Mouse (Mus musculus) neural tube, embryonic 13.5 days (tissue): ENCODE results near the gene Ccdc58. TPM values are rescaled to one million over a fixed set of nuclear protein-coding genes. Genes with fewer than 3 reads are reported as not detected.
"Not testable (repeated sequence)": the region's sequence is repeated elsewhere in the genome, so short reads cannot be mapped to it uniquely, and the experiment has no call there.

Source experiments
- ATAC-seq: fragments of 200-750 bp; cut with Nextera tagmentation; 2 replicates; pipeline ENCODE4 v1.8.0; 2017; ENCODE audit warnings: low read depth, mild to moderate bottlenecking, moderate TSS enrichment, moderate library complexity
- H3K27ac ChIP-seq: fragments of 300-500 bp; sonication (generic); replicated peaks from 2 replicates; pipeline ENCODE4 v1.5.1; 2015; ENCODE audit warnings: moderate library complexity, mild to moderate bottlenecking, inconsistent platforms
- H3K27me3 ChIP-seq: fragments of 300-500 bp; sonication (generic); 2 replicates; pipeline ENCODE4 v1.6.1; 2015; ENCODE audit warnings: mild to moderate bottlenecking, inconsistent platforms
- H3K36me3 ChIP-seq: fragments of 300-500 bp; sonication (generic); 2 replicates; pipeline ENCODE4 v1.6.1; 2015; ENCODE audit warnings: mild to moderate bottlenecking, inconsistent platforms
- H3K4me1 ChIP-seq: fragments of 300-500 bp; sonication (generic); replicated peaks from 2 replicates; pipeline ENCODE4 v1.6.1; 2015; ENCODE audit warnings: inconsistent platforms
- H3K4me2 ChIP-seq: fragments of 300-500 bp; sonication (generic); 2 replicates; pipeline ENCODE4 v1.6.1; 2015; ENCODE audit warnings: inconsistent platforms, mild to moderate bottlenecking, moderate library complexity
- H3K4me3 ChIP-seq: fragments of 300-500 bp; sonication (generic); 2 replicates; pipeline ENCODE4 v1.5.1; 2015; ENCODE audit warnings: mild to moderate bottlenecking, inconsistent platforms
- H3K9ac ChIP-seq: fragments of 300-500 bp; sonication (generic); 2 replicates; pipeline ENCODE4 v1.6.1; 2015; ENCODE audit warnings: moderate library complexity, mild to moderate bottlenecking, inconsistent platforms
- H3K9me3 ChIP-seq: fragments of 300-500 bp; sonication (generic); 2 replicates; pipeline ENCODE4 v1.6.1; 2016; ENCODE audit warnings: inconsistent platforms
- whole genome bisulfite sequencing: fragments of 180-500 bp; shearing (Covaris S2); methylation state at CpG from one replicate; pipeline ENCODE4 v1.1.7; 2015; 5-methylcytosine and 5-hydroxymethylcytosine counted together
- polyA plus RNA-seq: library from polyadenylated mRNA; unstranded; fragments of >200 nt; fragmentation: Nextera tagmentation; extraction: Ambion mirVana; gene quantifications from 2 replicates; pipeline ENCODE4 v1.2.1, GENCODE M21; 2015

Ccdc58 gene
- 41.7 and 46.5 TPM in 2 replicates for polyA plus RNA-seq

DNA sequence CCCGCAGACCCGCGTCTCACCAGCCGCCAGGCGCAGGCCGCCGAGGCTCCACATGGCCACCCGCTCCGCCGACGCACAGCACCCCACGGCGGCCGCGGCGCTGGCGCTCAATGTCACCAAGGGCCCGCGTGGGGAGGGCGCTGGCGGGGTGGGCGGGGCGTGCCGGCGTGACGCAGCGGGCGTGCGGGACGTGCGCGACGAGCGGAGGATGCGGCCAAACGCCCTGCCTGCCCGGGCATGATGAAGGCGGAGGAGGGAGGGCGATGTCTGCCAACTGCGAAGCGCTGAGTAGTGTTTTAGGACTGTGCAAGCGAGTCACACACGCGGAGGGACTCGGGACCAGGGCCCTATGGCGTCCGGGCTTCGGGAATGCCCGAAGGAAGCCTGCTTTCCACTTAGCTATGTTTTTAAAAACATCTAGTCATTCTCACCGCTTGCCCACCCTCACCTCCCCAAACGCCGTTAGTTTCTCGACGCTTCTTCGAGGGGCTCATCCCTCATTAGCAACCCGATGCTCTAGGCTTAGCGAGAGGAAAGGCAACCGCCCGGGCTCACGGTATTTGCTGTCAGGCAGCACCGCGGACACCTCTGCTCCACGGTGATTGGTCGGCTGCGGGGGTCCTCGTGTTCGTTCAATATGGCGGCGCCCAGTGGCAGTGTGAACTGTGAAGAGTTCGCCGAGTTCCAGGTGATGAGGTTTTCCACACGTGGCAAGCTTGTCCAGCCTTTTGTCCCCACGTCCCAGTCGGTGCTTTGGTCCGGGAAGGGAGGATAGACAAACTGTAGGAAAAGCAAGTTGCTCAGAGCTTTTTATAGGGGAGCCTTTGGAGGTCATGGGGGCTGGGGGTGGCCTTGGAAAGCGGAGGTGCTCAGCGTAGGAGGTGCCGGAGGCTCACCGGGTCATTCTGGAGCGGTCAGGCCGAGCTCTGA lies at the start of gene Ccdc58, which contains the start of gene Fam162a:
Gene Ccdc58 (plus strand): TSS at position 236 of the 930 bp plus-strand sequence.
Gene Fam162a (minus strand): TSS at position 145 of the 930 bp plus-strand sequence.
- Histone ChIP-seq H3K27ac (peak within 1 kb of the TSS; percentile 99), H3K4me1 (peaks cover 34% of the 10 kb centered on the region), H3K9me3 (no peaks in the 10 kb centered on the region), H3K9ac (peak within 1 kb of the TSS; percentile 92), H3K36me3 (0 out of 2 replicates have a peak, but pooled peaks cover 3% of the 10 kb centered on the region), H3K4me3 (peak within 1 kb of the TSS; percentile 79), H3K27me3 (no peaks in the 10 kb centered on the region), H3K4me2 (peak within 1 kb of the TSS; percentile 86)
- peak; percentile 98 for ATAC-seq
- WGBS, result under 1% methylated on average over 70 of the region's 81 CpGs

DNA sequence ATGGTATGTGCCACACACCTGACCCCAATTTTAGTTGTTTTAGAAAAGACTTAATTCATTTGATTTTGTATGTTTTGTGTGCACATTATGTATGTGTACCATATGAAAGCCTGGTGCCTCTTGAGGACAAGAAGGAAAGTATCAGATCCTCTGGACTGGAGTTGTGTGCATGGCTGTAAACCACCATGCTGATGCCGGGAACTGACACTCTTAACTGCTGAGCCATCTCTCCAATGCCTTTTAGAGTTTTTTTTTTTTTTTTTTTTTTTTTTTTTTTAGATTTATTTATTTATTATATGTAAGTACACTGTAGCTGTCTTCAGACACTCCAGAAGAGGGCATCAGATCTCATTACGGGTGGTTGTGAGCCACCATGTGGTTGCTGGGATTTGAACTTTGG lies 43.4 kb upstream of the Ccdc58 start:
- WGBS, result 76% methylated on average over 2 of the region's 2 CpGs
- ATAC-seq, result not testable (repeated sequence)
- peaks cover 57% of the 10 kb centered on the region for H3K36me3 ChIP-seq

DNA sequence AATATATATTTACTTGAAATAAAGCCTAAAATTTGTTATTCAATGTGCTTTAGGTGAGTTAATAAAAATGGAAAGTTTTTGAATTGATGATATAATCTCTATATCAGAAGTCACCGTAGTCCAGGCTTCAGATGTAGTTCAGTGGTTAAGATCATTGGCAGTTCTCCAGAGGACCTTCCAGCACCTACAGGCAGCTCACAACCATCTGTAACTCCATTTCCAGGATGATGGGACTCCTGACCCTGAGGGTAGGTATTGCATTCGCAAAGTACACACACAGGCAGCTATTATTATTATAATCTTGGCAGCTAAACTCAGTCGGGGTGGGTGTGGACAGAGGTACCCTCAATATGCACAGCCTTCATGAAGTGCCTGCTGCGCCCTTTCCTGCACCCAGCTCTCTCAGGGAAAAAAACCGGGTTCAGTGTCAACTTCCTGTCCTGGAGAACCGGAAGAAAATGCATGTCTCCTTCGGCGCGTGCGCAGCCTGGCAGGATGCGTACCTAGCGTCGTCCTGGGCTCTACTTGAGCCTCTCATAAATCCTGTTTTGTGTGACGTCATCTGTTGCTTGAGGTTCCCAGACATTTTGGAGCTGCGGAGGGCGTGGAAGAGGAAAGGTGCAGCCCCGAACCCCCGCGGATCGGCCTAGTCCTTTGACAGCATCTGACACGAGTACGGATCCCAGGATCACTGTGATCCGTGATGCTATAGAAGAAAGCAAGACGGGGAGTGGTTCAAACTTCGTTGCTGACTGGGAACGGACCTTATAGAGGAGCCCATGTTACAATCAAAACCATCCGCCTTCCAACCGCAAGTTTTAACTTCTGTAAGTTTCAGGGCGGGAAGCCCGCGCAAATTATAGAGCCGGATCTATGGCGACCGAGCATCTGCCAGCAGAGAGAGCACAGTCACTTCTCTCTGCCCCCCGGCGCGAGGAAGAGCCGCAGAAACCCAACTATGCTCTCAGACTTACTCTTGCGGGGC lies 30.6 kb upstream of the Ccdc58 start, which contains the start of gene Wdr5b:
Gene Wdr5b (plus strand): TSS at position 551 of the 985 bp plus-strand sequence.
- peak within 1 kb of the TSS; percentile 75 for H3K4me2 ChIP-seq
- H3K4me1 ChIP-seq, result peaks cover 33% of the 10 kb centered on the region
- peak within 1 kb of the TSS; percentile 81 for H3K27ac ChIP-seq
- peak; percentile 96 for ATAC-seq
- 3% methylated on average over 39 of the region's 39 CpGs for WGBS
- H3K27me3 ChIP-seq, result no peaks in the 10 kb centered on the region
- peak within 1 kb of the TSS; percentile 62 for H3K4me3 ChIP-seq
- H3K9me3 ChIP-seq, result no peaks in the 10 kb centered on the region
- H3K36me3 ChIP-seq, result peaks cover 30% of the 10 kb centered on the region
- peak within 1 kb of the TSS; percentile 76 for H3K9ac ChIP-seq

More for the DNA sequence above, 43.4 kb upstream of the Ccdc58 start:
- H3K4me1 ChIP-seq, H3K9ac ChIP-seq, H3K27me3 ChIP-seq, H3K9me3 ChIP-seq, H3K27ac ChIP-seq, H3K4me2 ChIP-seq, H3K4me3 ChIP-seq: not testable (repeated sequence)

DNA sequence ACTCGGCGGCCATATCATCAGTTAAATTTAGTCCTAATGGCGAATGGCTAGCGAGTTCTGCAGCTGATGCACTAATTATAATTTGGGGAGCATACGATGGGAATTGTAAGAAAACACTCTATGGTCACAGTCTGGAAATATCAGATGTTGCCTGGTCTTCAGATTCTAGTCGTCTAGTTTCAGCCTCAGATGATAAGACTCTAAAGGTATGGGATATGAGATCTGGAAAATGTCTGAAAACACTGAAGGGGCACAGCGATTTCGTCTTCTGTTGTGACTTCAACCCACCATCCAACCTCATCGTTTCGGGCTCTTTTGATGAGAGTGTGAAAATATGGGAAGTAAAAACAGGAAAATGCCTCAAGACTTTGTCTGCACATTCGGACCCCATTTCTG lies 29.9 kb upstream of the Ccdc58 start:
- ATAC-seq, result no peak
- no peaks in the 10 kb centered on the region for H3K27me3 ChIP-seq
- 33% methylated on average over 11 of the region's 11 CpGs for WGBS

DNA sequence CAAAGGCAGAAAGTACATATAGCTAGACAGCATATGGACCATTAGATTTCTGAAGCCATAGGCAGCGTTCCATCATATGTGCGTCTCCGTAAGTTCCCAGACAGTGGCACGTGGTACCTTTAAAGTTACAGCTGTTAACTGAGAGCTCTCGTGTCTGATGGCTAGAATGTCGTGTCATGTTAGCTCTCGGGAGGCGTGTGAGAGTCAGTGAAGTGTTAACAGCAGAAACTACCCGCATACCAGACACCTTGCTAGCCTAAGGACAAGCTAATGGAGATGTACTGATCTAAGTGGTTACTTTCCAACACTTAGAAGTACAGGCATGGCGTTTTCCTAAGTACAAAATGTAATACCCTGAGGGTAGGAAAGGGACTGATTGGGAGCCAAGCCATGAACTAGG lies 28.4 kb upstream of the Ccdc58 start:
- no peak for ATAC-seq
- no peaks in the 10 kb centered on the region for H3K27me3 ChIP-seq
- peaks cover 47% of the 10 kb centered on the region for H3K36me3 ChIP-seq
- no peaks in the 10 kb centered on the region for H3K9me3 ChIP-seq
- no peak overlapping the region for H3K27ac ChIP-seq
- WGBS, result 90% methylated on average over 10 of the region's 10 CpGs
- H3K4me3 ChIP-seq, result no peak overlapping the region
- no peak overlapping the region for H3K9ac ChIP-seq
- H3K4me2 ChIP-seq, result no peak overlapping the region
- H3K4me1 ChIP-seq, result peaks cover 33% of the 10 kb centered on the region

More for the DNA sequence above, 29.9 kb upstream of the Ccdc58 start:
- H3K4me3 ChIP-seq, result peak overlapping the region; percentile 62
- H3K9me3 ChIP-seq, result no peaks in the 10 kb centered on the region
- peaks cover 35% of the 10 kb centered on the region for H3K36me3 ChIP-seq
- H3K4me1 ChIP-seq, result peaks cover 33% of the 10 kb centered on the region
- H3K9ac ChIP-seq, result peak overlapping the region; percentile 76
- H3K27ac ChIP-seq, result peak overlapping the region; percentile 81
- peak overlapping the region; percentile 75 for H3K4me2 ChIP-seq

GRCm38 (mm10) chr16:36043964-36044363 lies 27.5 kb upstream of the Ccdc58 start:
- 88% methylated on average over 4 of the region's 4 CpGs for WGBS

GRCm38 (mm10) chr16:36047538-36047937 lies 23.9 kb upstream of the Ccdc58 start:
- ATAC-seq, result no peak
- H3K4me3 ChIP-seq, result no peak overlapping the region
- peaks cover 16% of the 10 kb centered on the region for H3K4me1 ChIP-seq
- H3K9me3 ChIP-seq, result no peaks in the 10 kb centered on the region
- no peak overlapping the region for H3K4me2 ChIP-seq
- H3K27me3 ChIP-seq, result no peaks in the 10 kb centered on the region
- H3K27ac ChIP-seq, result no peak overlapping the region
- WGBS, result 91% methylated on average over 4 of the region's 4 CpGs
- H3K36me3 ChIP-seq, result peaks cover 90% of the 10 kb centered on the region
- no peak overlapping the region for H3K9ac ChIP-seq

More at GRCm38 (mm10) chr16:36043964-36044363, 27.5 kb upstream of the Ccdc58 start:
- Histone ChIP-seq H3K4me3 (no peak overlapping the region), H3K9me3 (no peaks in the 10 kb centered on the region), H3K9ac (no peak overlapping the region), H3K4me1 (peaks cover 33% of the 10 kb centered on the region), H3K27ac (no peak overlapping the region), H3K27me3 (no peaks in the 10 kb centered on the region), H3K36me3 (peaks cover 56% of the 10 kb centered on the region), H3K4me2 (no peak overlapping the region)
- no peak for ATAC-seq

DNA sequence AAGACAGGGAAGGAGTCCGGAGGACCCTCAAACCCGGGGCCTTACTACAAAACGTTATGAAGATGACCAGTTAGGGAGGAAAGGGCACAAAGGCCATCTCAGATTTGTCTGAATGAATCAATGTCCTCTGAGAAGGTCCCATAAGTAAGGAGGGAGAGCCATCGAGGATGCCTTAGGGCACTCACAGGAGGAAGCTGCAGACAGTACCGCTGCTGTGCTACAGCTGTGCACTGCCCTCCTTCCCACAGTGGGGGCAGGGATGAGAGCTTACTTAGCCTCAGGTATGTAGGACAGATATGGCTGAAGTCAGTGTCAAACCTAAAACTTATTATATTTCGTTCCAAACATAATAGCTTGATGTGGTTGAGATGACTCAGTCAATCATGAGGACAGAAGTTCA lies 20.0 kb upstream of the Ccdc58 start:
- no peak overlapping the region for H3K9ac ChIP-seq
- peaks cover 61% of the 10 kb centered on the region for H3K36me3 ChIP-seq
- H3K27me3 ChIP-seq, result no peaks in the 10 kb centered on the region
- no peaks in the 10 kb centered on the region for H3K4me1 ChIP-seq
- WGBS, result 90% methylated on average over 6 of the region's 6 CpGs
- no peak for ATAC-seq
- H3K4me3 ChIP-seq, result no peak overlapping the region
- no peak overlapping the region for H3K27ac ChIP-seq
- no peak overlapping the region for H3K4me2 ChIP-seq
- no peaks in the 10 kb centered on the region for H3K9me3 ChIP-seq

DNA sequence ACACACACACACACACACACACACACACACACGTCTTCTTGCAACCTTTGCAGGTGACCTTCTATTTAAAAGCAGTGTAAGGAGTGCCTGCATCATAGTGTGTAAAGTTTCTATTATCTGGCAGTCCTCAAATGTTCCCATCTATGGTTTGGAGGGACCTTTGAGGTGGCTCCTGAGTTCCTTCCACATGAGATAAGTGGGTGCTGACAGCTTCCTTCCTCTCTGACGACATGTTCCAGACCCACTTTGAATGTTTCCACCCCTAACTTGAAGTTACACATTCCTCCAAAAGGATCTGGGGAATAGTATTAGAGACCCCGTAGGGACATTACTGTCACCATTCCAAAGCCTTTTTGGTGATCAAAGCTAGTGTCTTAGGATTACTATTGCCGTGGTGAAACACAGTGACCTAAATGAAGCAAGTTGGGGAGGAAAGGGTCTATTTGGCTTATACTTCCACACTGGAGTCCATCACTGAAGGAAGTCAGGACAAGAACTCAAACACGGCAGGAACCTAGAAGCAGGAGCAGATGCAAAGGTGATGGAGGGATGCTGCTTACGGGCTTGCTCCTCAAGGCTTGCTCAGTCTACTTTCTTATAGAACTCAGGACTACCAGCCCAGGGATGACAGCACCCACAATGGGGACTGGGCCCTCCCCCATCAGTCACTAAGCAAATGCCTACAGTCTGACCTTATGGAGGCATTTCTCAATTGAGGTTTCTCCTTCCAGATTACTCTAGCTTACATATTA lies 17.8 kb upstream of the Ccdc58 start:
- Histone ChIP-seq H3K27me3 (no peaks in the 10 kb centered on the region), H3K36me3 (peaks cover 40% of the 10 kb centered on the region), H3K4me1 (no peaks in the 10 kb centered on the region), H3K27ac (no peak overlapping the region), H3K4me3 (no peak overlapping the region), H3K9ac (no peak overlapping the region), H3K9me3 (no peaks in the 10 kb centered on the region), H3K4me2 (no peak overlapping the region)
- 93% methylated on average over 6 of the region's 6 CpGs for WGBS
- no peak for ATAC-seq

DNA sequence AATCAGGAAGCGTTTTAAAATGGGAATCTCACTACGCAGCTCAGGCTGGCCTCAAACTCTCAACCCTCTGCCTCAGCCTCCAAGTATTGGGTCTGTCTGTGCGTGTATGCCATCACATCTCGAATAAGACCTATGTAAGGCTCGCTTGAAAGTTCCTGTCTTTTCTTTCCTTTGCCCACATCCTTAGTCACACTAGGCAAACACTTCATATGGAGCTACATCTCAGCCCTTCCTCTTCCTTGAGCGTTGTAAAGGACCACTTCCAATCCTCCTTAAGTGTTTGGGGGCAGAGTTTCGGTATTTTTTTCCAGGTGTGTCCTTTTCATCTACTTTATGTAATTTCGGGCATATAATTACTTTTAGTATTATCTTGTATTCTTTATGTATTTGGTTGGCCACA lies 16.6 kb upstream of the Ccdc58 start:
- no peaks in the 10 kb centered on the region for H3K9me3 ChIP-seq
- H3K4me1 ChIP-seq, result no peaks in the 10 kb centered on the region
- 97% methylated on average over 8 of the region's 8 CpGs for WGBS
- H3K27ac ChIP-seq, result no peak overlapping the region
- no peak for ATAC-seq
- no peaks in the 10 kb centered on the region for H3K27me3 ChIP-seq
- no peak overlapping the region for H3K4me2 ChIP-seq
- H3K4me3 ChIP-seq, result no peak overlapping the region
- peaks cover 28% of the 10 kb centered on the region for H3K36me3 ChIP-seq
- H3K9ac ChIP-seq, result no peak overlapping the region

DNA sequence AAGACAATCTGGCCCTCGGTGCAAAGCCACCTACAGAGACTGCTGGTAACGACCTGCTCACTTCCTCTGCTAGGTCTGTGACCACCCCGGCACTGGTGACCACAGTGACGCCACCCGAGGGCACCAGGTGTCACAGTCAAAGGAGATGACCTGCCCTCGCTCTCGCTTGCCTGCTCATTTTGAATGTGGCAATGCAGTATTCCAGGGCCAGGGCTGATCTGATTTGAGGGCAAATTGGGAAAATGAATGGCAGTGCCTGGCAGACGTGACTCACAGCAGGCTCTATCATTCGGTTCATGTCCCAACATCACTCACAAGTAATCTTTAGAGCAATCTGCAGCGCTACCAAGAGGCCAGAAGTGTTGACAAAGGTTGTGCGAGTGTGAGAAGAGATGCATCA lies 15.1 kb upstream of the Ccdc58 start:
- no peak for ATAC-seq
- WGBS, result 91% methylated on average over 11 of the region's 11 CpGs
- Histone ChIP-seq H3K4me3 (no peak overlapping the region), H3K4me2 (no peak overlapping the region), H3K27ac (no peak overlapping the region), H3K27me3 (no peaks in the 10 kb centered on the region), H3K36me3 (peaks cover 14% of the 10 kb centered on the region), H3K9me3 (no peaks in the 10 kb centered on the region), H3K9ac (no peak overlapping the region), H3K4me1 (no peaks in the 10 kb centered on the region)
